In the genomic region with DNA sequence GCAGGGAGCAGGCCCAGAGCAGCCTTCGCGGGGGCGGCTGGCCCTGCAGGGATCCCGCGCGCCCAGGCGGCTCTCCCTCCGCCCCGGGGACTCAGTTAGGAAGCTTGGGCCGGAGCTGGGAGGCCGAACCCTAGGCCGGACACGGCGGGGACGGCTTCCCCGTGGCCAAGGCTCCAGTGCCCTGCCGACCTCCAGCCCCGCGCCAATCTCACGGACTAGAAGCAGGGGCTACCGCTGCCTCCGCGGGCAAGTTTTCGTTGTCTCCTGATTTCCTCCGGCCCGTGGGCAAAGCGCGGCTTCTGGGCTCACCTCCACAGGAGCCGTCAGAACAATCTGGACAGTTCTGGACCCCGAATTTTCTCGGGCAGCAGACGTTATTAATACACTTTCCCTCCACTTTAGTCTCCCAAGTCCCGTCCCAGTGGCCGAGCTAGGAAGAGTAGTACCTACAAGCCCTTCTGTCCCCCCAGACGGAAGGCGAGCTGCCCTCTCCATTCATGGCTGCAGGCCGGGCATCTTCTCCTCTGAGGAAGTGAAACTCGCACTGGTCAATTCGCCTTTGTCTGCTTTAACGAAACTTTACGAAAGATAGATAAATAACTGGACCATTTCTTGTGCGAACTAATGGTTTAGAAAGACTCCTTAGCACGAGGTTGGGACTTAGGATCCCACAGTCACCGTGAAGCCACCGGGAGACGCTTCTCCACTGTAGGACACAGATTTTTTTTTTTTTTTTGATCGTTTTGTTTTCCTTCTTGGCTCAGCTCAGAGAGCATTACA, we compare ENCODE assay signal across 8 mouse cellular contexts. TPM values are rescaled to one million over a fixed set of nuclear protein-coding genes. Genes with fewer than 3 reads are reported as not detected.
DNase-seq lines count a peak whose midpoint lies in the region; ATAC-seq and TF ChIP-seq lines count a peak whose summit lies in the region.

No protein-coding gene starts in this region.

- H3K9me3 ChIP-seq in E14TG2a.4 (ENCODE audit: low read length): peaks cover 10% of the 10 kb centered on the region
- peaks cover 3% of the 10 kb centered on the region; the same call in 1 of the 2 replicates for H3K9me3 ChIP-seq in embryonic facial prominence, embryonic 10.5 days
- no peaks in the 10 kb centered on the region for H3K9me3 ChIP-seq in midbrain, embryonic 15.5 days

- H3K4me3 ChIP-seq in E14TG2a.4 (replicated peaks; ENCODE audit: low read length): peak overlapping the region; percentile 57
- H3K4me3 ChIP-seq in embryonic facial prominence, embryonic 10.5 days: peak overlapping the region; percentile 42
- H3K4me3 ChIP-seq in midbrain, embryonic 15.5 days: peak overlapping the region; percentile 18

- H3K27ac ChIP-seq in embryonic facial prominence, embryonic 10.5 days (replicated peaks): peak overlapping the region; percentile 26
- H3K27ac ChIP-seq in midbrain, embryonic 15.5 days: peak overlapping the region; percentile 58

- no peak for TF ChIP-seq CTCF in E14TG2a.4 (conservative IDR thresholded peaks at IDR 0.05; ENCODE audit: low read length)

- H3K4me2 ChIP-seq in midbrain, embryonic 15.5 days: peak overlapping the region; percentile 35

- no peak overlapping the region for H3K9ac ChIP-seq in midbrain, embryonic 15.5 days

- ATAC-seq in midbrain, embryonic 15.5 days (replicated peaks): no peak

- no peaks in the 10 kb centered on the region for H3K36me3 ChIP-seq in E14TG2a.4 (ENCODE audit: insufficient read depth, low read length)
- no peaks in the 10 kb centered on the region for H3K36me3 ChIP-seq in embryonic facial prominence, embryonic 10.5 days (replicated peaks)
- H3K36me3 ChIP-seq in midbrain, embryonic 15.5 days (replicated peaks): no peaks in the 10 kb centered on the region

- H3K27me3 ChIP-seq in E14TG2a.4 (ENCODE audit: insufficient read depth, low read length): peaks cover 76% of the 10 kb centered on the region
- H3K27me3 ChIP-seq in embryonic facial prominence, embryonic 10.5 days (replicated peaks; ENCODE audit: low read depth, poor library complexity, severe bottlenecking): peaks cover 100% of the 10 kb centered on the region
- peaks cover 28% of the 10 kb centered on the region for H3K27me3 ChIP-seq in midbrain, embryonic 15.5 days (replicated peaks)

- 1% methylated on average over 47 of the region's 47 CpGs for WGBS in embryonic facial prominence, embryonic 10.5 days
- WGBS in midbrain, embryonic 15.5 days: 3% methylated on average over 47 of the region's 47 CpGs

- intact Hi-C loops in heart, postnatal 36 days (cut with DNase I): no loop called here
- intact Hi-C loops in left cerebral cortex, postnatal 36 days (cut with DNase I): no loop called here

- H3K4me1 ChIP-seq in E14TG2a.4 (replicated peaks; ENCODE audit: low read depth, low read length): peaks cover 46% of the 10 kb centered on the region
- peaks cover 27% of the 10 kb centered on the region for H3K4me1 ChIP-seq in embryonic facial prominence, embryonic 10.5 days
- H3K4me1 ChIP-seq in midbrain, embryonic 15.5 days: peaks cover 29% of the 10 kb centered on the region

- peak; percentile 2 to 33 for DNase-seq in cerebellum, adult 18-20 months
- no peak for DNase-seq in cerebellum, adult 11 months
- peak; percentile 69 for DNase-seq in embryonic facial prominence, embryonic 10.5 days (ENCODE audit: low spot score)
- peak; percentile 52 to 73 for DNase-seq in heart, postnatal 36 days
- peak; percentile 28 to 46 for DNase-seq in left cerebral cortex, postnatal 36 days (ENCODE audit: low spot score in 2 of 2)
- DNase-seq in thymus, postnatal 14 days: no peak

RNA-seq across cellular contexts. Expression of a gene that starts 8.9 kb away (rescaled TPM):
- 7.3 and 7.6 TPM in 2 replicates for polyA plus RNA-seq in embryonic facial prominence, embryonic 10.5 days (2016; fragmentation: Nextera tagmentation; extraction: Ambion mirVana)
- not detected for total RNA-seq in heart, postnatal 36 days (2021)
- total RNA-seq in left cerebral cortex, postnatal 36 days (2021): 1 to 10 TPM; 6.1 to 6.2 TPM
- 11.5 and 12.2 TPM in 2 replicates for polyA plus RNA-seq in midbrain, embryonic 15.5 days (2015; fragmentation: Nextera tagmentation; extraction: Ambion mirVana)

Comparison
In these comparisons a context has a peak if more than half of its experiments do, and no peak if none do; other contexts are left out.
1. DNase-seq: peak in cerebellum, adult 18-20 months (2 of 2), embryonic facial prominence, embryonic 10.5 days (single experiment), heart, postnatal 36 days (2 of 2) and left cerebral cortex, postnatal 36 days (2 of 2); none in cerebellum, adult 11 months (single experiment) and thymus, postnatal 14 days (single experiment).
2. RNA of a gene that starts 8.9 kb away (total RNA-seq): 6.1 to 6.2 TPM in left cerebral cortex, postnatal 36 days; not detected in heart, postnatal 36 days; every median in the first group is over 4 times any median in the second.
3. Peak in every context shown above with its lines, with median percentiles within 50 percentile points of each other: H3K4me3 ChIP-seq.